Mouse (Mus musculus) adrenal gland, postnatal 10 days (tissue): ENCODE results near the gene Srek1ip1. TPM values are rescaled to one million over a fixed set of nuclear protein-coding genes. Genes with fewer than 3 reads are reported as not detected.

ENCODE experiments used
- DNase-seq: peaks from one replicate; pipeline ENCODE4 v3.0.0; 2021; ENCODE audit warnings: mixed read lengths
- long read RNA-seq, 2 experiments: library from polyadenylated mRNA; stranded (forward); transcript quantifications; one replicate each; pipeline ENCODE4 v2.0.0; 2021
- total RNA-seq, 2 experiments: library from RNA; stranded (reverse); gene quantifications; 2 replicates each; pipeline ENCODE4 v1.2.3; 2021

Gene Srek1ip1
- total RNA-seq: 10 to 100 TPM; 22.8 to 24.1 TPM
- long read RNA-seq, experiment 1, transcript Srek1ip1-201 (5 exons, 2,365 nt): major isoform, 12 of 22 reads
- long read RNA-seq, experiment 1, partial matches to known transcripts: 6 of 22 reads
- long read RNA-seq, experiment 1, other reads (novel, unspliced or antisense): 2 of 22 reads
- long read RNA-seq, experiment 2, transcript Srek1ip1-201 (5 exons, 2,365 nt): major isoform, 14 of 15 reads
- long read RNA-seq, experiment 2, partial matches to known transcripts: 0 of 15 reads
- long read RNA-seq, experiment 2, other reads (novel, unspliced or antisense): 1 of 15 reads

DNA sequence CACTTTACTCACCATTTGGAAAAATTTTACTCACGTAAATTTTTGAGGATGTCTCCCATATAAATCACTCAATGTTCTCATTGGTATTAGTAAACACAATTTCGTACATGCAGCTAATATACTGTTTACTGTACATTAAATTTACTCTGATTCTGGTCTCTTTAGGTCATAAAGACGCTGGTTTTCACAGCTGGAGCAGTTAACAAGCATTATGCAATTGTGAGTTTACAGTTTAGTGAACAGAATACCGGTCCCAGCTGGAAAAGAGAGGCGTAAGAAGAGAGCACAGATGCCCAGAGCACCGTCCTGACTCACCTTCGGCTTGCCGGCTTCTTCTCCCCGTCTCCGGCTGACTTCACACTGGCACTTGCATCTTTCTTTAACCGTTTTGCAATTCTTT is at the start of gene Srek1ip1:
Gene Srek1ip1 (plus strand): TSS at position 301 of the 400 bp plus-strand sequence.
- no peak for DNase-seq

DNA sequence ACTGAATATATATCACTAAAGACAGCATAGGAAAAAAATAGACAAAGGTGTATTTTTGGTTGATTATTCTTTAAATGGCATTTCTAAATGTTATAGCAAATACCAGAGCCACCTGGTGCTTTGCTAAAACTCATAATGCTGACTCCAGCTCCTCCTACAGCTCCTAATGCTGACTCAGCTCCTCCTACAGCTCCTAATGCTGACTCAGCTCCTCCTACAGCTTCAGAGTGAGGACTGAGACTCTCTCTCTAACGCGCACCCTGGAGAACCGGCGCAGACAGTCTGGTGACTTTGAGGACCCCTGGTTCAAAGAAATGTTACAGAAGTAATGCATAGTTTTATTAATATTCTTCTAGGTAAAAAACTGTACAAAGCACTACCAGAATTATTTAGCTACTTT is 49.4 kb upstream of the Srek1ip1 start:
- no peak for DNase-seq

DNA sequence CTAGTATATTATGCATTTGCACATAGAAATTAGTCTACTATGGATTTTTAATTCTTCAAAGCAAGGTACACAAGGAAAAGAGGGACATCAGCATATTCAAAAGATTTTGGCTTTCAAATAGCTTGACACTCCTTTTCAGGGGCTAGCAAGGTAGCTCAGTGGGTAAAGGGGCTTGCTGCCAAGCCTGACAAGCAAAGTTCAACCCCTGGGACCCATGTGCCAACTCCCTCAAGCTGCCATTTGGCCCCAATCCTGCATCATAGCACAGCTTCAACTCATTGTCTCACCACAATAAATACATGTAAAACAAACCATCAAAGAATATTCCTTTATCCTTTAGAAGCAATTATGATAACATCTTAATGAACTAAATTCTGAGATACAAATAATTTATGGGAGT is 45.3 kb upstream of the Srek1ip1 start:
- DNase-seq: no peak

DNA sequence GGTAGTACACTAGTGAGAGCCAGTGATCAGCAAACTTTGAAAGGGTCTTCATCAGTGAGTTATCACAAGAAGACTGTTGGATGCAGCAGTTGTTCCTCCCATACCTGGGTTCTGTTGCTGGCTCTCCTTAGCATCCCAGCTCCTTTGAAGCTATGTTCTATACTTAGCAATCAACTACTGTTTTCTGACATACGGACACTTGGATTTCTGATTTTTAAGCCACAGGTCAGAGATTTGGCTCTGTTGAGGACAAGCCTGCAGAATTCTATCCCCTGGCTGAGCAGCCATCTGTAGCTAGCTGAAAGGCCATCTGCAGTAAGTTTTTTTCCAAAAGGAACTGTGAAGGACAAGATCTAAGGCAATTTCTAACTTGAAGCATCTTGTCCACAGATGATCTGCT is 32.9 kb upstream of the Srek1ip1 start:
- DNase-seq: no peak

DNA sequence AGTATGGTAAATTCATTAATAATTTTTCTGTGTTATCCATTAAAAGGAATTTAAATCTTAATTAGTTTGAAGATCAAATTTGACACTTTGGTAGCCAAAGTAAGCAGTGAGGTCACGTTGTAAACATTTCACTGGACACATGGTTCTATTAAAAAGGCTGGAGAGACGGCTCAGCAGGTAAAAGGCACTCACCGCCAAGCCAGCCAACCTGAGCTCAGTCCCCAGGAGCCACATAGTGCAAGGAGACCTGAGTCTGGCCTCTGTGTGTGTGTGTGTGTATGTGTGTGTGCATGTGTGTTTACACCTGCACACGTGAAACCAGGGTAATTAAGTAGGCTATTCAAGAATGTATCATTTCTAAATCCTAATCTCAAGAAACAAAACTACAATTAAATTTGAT is 29.9 kb upstream of the Srek1ip1 start:
- DNase-seq: no peak

DNA sequence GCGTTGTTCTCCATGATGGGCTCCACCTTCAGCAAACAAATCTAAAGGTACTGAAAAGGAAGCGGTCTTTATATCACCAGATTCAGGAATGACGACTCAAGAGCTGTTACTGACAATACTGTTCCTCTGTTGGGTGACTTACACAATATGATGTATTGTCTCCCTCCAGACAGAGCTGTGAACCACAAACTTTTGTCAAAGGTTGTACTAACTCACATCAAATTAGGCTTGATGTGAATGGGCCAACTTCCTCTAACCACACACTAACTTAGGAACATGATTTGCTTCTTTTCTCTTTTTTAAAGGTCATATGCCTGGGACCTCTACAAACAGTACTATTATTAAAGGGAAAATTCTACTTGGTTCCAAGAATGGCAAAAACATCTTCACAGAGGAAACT is 29.1 kb upstream of the Srek1ip1 start:
- no peak for DNase-seq

DNA sequence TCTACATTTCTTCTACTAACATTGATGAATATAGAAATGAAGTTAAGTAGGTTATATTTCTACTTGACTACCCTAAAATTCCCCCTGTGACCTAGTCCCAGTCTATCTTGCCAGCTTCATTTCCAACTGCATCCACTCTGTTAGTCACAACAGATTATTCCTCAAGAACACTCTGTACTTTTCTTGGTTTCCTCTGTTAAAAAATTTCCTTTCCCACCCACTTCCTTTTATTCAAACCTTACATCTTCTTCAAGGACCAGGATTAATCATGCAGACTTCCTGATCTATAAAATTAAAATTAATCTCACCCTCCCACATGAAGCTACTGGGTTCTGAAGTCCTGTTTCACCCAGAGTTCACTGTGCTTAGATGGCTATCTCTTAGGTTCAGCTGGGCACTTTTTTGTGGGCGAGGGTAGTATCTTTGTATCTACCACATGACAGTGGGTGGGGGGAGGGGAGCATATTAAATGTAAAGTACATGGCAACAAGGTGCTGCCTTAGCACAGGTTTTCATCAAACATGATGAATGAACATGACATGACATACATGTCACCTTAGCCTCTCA is 13.1 kb upstream of the Srek1ip1 start:
- no peak for DNase-seq

DNA sequence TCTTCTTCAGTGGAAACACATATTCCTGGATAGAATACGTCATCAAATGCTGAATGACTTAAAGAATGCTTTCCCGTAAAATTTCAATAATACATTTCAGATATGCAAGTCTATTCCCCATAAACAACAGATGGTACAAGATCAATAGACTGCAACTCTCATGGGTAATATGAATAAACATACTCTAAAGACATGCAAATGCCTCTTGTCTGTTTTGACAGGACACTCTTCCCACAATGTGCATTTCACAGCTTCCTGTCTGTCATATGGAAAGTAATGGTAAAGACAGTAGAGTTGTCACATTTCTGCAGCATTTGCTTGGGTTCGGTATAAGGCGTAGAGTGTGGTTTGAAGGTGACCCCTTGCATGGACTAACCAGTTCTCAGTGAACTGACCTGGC is 5.0 kb upstream of the Srek1ip1 start:
- DNase-seq: no peak

DNA sequence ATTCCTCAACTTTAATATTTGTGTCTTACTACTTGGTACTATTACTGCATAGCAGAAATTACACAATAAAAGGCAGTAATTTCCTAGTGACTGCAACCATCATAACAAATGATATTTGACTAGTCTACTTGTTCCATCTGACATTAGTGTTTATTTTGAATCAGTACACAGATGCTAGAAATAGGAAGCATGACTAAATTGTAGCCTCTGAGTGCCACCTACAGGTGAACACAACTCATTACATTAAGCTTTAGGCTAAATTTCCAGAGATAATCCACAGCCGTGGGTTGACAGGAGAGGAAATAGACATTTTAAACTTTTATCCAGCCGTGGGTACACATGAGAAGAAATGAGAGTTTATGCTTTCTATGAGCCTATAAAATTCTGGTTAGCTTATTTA is 2.6 kb upstream of the Srek1ip1 start:
- DNase-seq: peak; percentile 19

DNA sequence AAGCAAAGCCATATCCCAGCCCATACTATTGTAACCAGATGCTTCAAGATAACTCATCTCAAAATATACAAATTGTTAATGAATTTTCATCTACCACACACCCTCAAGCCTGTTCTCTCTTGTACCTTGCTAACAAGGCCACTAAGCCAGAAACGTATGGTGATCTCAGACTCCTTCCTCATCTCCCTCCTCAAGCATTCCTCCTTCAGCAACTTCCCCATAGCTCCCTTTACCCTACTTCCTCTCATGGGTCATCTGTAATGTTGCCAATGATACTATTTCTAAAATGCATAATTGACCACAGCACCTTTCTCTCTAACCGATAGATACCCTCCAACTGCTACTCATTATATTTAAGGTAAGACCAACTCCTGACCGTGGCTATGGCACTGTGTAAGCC is 2.1 kb downstream of the Srek1ip1 start:
- DNase-seq: no peak

DNA sequence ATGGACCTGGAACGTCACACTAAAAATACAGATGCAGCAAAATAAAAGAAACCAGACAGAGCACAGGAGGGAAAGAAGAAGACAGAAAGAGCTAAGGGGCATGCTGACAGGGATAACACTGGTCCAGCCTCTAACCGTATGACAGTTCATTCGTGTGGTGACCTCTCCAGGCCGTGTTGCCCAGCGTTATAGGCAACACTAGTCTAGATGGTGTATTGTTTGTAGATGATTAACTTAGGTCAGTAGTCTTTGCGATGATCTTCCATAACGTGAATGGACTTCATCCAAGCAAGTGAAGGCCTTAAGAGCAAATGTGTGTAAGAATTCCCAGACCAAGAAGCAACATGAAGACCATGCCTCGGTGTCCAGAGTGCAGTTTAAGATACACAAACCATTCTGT is 6.8 kb downstream of the Srek1ip1 start:
- DNase-seq: no peak

DNA sequence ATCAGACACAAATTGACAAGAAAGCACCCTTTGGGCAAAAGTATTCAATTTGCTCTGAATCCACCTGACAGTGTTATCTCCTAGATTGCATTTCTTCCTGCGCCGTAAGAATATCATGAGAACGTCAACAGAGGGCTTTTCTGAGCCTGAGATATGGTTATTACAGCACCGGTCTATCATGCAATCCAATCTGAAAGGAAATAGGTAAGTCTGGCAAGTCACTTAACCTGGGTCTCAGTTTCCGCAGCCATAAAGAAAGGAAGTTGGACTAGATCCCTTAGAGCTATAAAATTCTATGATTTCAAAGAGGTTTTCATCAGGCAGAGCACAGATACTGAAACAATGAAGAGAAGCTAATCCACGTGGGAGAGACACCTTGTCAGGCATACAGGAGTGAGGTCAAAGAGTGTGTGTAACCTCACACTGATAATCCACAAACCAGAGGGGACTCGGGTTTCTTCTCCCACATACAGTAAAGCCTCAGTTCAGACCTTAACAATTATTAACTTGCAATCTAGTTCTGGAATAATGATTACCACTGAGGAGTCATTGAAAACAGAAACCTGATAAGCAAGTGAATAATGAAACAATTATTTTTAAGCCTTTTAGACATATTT is 7.4 kb downstream of the Srek1ip1 start:
- DNase-seq: no peak

DNA sequence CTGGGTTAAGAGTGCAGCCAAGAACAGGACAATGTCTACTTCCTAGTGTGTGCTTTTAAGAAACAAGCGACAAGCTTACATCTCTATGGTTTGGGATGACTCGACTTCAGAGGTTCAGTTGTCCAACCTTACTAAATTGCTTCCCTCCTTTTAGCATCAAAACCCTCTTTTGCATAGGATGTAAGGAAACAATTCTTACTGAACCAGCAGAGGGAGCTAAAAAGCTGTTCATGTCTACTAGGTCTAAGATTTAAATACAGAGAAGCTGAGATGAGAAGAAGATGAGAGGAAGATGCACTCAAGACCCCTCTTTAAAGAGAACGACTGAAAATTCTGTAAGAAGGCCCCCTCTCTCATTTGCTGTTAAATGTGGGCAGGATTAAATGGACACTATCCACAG is 13.4 kb downstream of the Srek1ip1 start:
- no peak for DNase-seq

DNA sequence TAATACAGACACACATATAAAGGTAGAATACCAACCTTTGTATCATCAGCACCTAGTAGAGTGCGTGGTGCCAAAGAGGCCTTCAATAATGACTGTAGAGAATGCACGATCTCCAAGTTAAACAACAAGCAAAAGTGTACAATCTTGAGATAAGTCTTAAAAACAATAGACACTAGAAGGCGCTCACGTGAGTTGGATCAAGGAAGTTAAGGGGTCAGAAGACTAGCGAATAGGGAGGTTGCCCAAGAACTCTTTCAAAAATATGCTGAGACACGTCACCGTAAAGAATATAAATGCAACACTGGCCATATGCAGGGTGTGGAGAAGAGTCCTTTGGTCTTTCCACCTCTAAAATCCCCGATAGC is 24.0 kb downstream of the Srek1ip1 start:
- DNase-seq: no peak

DNA sequence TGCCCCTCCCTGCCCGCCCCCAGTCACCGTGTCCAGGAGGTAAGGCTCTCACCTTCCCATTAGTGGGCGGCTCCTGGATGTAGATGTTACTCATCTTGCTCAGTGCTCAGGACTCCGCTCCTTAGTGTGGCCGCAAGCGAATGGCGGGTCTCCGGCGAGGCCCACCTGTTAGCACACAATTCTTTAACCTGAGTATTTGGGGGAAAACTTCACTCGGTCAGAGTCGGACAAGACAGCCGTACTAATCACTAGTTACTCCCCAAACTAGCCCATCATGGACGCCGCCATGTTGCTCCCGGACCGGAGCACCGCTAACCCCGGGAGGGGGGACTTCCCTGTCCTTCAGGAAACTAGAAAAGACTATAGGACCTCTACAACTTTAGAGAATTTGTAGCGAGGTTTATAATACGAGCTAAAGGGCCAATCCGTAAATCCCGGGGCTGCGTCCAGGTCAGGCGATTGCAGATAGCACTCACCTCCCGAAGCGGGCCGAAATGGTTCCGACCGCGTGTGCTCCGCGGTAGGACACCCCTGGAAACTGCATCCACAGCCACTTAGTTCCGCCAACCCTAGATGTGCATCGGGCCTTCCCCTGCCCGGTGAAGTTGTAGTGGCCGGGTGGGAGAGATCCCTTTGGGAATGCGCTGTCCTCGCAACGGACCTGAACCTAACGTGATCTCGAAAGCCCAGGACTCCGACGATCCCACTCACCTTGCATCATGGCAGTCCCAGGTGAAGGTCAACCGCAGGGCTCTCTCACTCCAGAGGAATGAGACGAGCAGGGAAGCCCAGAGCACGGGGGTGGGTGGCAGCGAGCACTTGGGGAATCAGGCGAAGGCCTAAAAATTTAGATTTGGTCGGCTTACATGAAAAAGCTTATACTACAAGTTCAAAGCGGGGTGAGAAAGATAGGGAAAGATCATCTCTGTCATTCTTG is 24.6 kb downstream of the Srek1ip1 start, which contains the start of gene Cwc27:
Gene Cwc27 (minus strand): TSS at position 508 of the 937 bp plus-strand sequence.
- peak; percentile 84 for DNase-seq

DNA sequence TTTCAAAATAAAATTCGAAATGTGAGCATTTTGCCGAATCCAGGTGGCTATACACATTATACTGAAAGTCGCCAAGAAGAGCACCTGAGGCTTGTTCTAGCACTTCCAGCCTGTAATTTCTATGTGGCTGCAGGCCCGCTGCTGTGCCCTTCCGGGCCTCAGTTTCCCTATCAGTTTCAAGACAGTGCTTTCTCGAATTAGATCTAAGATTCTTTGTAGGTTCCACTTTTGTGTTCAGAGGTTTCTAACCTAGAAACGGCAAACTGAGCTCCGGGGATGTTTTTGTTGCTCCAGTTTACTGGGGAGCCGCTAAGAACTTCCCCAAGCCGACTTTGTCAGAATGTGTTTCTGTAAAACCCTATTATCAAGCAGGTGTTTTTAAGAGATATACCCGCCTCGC is 25.4 kb downstream of the Srek1ip1 start:
- DNase-seq: no peak

DNA sequence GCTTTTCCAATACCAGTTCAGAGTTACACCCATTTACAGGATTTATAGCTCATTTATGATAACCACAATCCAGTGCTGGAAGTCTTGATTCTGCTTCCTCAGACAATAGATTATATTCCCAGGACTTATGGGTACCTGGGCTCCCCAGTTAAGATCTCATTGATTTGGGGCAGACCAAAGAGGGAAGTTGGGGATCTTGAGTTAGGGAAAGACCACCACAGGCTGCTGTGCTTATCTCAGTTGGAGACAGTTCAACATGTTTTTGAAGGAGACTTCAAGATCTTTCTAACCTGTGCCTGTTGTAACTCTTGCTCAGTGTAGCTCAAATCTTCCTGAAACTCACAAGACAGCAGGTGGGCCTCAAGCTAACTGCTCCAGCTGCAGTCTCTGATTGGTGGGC is 28.9 kb downstream of the Srek1ip1 start:
- no peak for DNase-seq

DNA sequence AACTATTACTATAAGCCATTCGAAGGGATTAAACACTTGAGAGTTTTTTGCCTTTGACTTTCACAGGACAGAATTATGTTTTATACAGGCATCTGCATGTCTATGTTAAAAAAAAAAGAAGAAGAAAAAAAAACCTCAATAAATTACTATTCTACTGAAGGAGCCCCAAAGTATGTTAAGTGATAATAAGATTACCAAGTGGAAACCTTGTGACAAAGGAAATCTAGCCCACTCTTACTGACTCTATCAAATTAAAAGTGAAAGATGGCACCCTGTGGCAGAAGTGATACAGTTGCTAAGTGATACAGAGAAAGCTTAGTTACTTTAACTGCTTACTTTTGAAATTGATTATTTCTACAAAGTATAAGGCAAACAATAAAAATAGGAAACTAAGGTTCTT is 29.6 kb downstream of the Srek1ip1 start:
- DNase-seq: no peak

DNA sequence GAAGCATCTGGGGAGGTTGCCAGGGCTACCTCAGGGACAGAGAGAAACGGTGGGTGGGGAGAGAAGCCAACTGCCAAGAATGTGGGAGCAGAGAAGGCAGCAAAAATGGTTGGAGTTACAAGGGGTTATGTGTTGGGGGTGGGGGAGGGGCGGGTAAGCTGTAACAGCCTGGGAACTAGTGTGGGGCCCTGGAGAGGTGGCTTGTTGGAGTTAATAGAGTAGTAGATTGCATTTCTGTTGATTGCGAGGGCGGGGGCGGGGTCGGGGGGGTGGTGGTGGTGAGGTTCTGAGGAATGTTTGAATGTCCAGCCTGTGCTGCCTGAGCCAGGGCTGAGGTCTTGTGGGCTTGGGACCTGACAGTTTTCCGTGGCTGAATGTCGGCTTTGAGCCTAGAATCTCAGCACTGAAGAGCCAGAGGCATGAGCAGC is 30.1 kb downstream of the Srek1ip1 start:
- DNase-seq: no peak

DNA sequence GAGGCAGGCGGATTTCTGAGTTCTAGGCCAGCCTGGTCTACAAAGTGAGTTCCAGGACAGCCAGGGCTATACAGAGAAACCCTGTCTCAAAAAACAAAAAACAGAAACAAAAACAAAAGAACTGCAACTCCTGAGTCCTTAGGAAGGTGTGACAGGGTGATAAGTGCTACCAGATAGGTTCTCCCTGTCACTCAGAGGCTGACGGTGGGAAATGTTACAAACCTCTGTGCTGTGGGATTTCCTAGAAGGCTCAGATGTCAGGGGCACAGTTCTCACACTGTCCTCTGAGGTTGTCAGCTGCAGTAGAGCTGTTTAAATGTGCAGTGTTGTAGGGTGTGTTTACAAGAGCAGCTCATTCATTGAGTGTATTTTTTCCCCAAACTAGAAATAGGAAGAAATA is 33.2 kb downstream of the Srek1ip1 start:
- DNase-seq: no peak

DNA sequence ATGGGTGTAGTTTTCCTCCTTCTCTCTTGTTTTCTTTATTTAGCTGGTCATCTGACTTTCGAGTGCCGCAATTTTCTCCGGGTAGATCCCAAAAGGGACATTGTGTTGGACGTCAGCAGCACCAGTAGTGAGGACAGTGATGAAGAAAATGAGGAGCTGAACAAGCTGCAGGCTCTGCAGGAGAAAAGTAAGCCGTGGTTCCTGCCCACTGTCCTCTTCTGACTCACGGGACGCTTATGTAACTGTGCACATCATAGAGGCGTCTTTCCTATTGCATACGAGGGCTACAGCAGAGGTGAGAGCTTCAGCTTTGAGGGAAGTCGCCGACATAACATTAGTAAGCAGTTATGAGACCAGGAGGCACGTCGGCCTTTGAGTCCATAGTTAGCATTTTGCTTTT is 40.5 kb downstream of the Srek1ip1 start:
- no peak for DNase-seq

DNA sequence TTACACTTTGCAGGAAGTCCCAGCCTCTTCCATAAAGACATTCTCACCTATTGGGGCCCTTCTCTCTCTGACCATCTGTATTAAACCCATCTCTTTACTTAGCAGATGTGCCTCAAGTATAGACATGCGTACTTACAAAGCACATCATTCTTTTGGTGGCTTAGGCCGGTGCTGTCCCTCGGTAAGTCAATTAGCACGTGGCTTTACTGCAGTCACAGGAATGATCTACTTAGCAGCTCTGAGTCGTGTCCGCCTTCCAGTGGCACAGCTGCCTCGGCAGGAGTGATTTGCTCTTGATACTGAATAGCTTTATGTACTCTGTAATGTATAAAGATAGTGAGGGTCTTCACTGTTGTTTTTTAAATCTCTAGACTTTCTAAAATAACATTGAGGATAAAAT is 45.3 kb downstream of the Srek1ip1 start:
- DNase-seq: no peak

DNA sequence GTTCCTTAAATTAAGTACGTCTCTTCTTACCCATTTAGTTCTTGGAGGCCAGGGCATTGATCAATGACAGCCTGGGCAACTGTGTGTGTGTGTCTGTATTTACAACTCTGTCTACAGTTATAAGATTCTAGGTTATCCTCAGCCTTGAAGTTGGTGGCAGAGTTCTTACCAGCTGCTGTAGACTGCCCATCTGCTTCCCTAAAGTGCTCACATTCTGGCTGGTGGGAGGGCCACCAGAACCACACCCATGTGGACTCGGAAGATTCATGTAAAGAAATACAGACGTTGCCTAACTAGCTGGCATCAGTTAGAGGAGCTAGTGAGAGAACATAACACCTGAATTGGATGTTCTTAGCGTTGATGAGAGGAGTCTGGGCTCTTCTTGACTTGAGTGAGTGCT is 49.7 kb downstream of the Srek1ip1 start:
- DNase-seq: no peak
